Mouse (Mus musculus): ENCODE results near the gene Jtb.
"Not testable (repeated sequence)": the region's sequence is repeated elsewhere in the genome, so short reads cannot be mapped to it uniquely, and the experiment has no call there.

The Jtb gene

DNA sequence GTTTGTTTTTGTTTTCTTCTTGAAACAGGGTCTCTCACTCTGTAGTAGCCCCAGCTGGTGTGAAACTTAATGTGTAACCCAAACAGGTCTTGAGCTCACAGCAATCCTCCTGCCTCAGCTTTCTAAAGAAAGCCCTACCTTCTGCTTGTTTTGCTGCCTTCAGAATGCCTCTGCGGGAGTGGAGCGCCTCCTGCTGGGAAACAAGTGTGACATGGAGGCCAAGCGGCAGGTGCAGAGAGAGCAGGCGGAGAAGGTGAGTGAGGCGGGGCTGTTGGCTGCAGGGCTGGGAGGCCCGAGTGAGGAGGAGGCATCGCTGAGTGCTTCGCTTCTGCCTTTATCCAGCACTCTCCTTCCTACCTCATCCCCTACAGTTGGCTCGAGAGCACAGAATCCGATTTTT is 7.1 kb upstream of the Jtb start:
- in situ Hi-C loops (cut with MboI), result no loop called here

DNA sequence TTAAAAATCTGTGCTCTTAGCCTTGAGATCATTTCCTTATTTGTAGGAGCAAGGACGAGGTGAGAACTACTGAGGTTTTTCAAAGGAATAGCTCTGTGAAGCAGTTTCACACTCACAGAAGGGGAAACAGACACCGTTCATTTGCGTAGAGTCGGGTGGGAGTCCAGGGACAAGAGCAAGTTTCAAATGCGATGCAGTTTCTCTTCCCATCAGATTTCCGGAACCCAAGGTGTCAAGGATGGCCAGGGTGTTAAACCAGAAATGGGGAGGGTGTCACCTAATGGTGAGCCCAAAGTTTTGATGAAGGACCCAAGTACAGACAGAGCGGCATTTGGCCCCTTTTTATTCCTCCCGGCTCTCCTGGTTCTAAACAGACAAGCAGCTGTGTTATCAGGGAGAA is 322 bp upstream of the Jtb start:
- in situ Hi-C loops (cut with MboI), result no loop called here

DNA sequence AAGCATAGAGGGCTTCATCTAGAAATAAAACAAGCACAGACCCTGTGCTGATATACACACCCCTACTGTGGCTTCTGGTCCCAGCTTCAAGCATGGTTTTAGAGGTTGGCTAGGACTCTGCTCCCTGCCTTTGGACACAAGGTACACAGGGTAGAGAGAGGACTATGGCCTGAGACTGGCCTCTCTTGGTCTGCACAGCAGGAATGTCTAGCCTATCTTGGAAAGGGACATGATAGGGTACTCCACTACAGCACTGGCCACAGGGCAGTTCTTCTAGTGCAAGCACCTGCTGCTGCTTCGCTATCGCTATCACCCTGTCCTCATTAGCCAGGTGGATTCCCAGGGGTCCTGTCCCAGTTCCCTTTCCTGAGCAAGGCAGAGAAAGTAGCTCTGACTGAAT is 9.9 kb downstream of the Jtb start:
- in situ Hi-C loops (cut with MboI), result no loop called here

DNA sequence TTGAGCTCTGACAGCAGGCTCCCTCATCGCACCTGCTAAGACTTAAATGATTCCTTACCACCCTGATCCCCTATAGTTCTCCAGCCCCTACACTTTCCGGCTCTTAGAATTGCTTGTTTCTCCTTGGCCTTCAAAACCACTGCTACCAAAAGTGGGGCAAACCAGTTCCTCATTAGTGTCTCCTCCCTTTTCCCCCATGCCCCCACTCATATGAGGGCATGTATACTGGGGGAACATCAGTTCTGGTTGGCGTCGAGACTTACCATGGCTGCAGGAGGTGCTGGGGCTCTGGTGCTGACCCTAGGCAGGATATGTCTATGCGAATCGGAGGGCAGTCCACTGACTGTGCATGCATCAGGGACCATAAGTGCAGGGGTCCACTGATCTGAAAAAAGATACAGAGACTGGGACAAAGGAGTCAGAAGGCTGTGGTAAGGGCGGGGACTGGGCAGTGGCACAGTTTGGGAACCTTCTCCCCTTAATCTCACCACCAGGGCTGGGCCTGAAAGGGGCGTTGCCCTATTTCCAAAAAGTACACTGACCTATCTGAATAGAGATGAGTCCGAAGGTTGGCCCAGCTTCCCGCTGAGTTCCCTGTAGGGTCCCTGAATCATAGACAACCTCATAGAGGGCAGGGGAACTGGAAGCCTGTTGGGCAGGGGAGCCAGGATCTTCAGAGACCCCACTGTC is 10.4 kb downstream of the Jtb start:
- in situ Hi-C loops (cut with MboI), result no loop called here

DNA sequence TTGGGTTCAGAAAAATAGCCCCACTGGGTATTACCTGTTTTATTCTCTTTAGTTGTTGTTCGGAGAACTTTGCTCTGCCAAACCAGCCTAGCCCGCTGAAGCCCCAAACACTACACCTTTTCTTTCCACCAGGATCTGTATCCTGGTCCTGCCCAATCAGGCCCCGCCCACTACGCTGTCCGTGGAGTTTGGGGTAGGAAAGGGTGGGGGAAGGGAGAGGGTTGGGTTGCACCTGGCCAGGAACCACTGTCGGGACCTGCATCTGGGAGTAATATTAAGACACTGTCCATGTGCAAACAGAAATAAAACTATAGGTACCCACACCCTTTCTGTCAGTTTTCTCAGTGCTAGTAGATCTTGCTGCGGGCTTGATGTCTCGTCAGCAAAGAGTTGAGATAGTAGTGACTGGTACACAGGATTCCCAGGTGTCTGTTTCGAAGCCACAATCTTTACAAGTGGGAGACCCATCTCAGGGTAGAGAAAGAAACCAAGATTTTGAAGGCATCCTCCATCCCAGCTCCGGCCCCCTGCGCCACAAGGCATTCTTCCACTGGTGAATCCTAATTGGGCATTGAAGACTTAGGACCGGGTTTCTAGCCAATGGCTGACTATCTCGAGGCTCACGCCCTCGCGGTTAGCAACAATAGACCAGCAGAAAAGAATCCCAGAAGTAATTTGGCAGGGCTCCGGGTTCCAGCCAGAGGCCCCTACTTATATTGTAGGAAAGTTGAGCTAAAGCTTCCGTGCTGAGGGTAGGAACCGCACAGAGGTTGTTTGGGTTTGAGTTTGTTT is 11.8 kb downstream of the Jtb start, which contains the start of gene Creb3l4:
Creb3l4 (minus strand) TSS at position 529 of the 792 bp plus-strand sequence.
- in situ Hi-C loops (cut with MboI), result no loop called here

DNA sequence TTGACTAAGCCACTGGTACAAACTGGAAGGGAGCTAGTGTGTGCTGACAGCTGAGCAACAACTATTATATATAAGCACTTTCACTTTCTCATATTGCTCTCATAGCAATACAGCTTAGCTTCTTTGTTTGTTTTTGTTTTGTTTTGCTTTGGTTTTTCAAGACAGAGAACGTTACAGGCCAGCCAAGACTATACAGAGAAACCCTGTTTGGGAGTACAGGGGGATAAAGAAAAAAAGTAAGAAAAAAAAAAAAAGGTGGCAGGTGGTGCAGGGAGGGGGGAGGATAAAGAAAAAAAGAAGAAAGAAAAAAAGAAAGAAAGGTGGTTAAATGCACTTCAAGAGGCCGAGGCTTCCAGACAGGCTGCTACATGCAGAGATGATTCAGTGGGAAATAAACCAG is 14.0 kb downstream of the Jtb start:
- in situ Hi-C loops (cut with MboI), result no loop called here

DNA sequence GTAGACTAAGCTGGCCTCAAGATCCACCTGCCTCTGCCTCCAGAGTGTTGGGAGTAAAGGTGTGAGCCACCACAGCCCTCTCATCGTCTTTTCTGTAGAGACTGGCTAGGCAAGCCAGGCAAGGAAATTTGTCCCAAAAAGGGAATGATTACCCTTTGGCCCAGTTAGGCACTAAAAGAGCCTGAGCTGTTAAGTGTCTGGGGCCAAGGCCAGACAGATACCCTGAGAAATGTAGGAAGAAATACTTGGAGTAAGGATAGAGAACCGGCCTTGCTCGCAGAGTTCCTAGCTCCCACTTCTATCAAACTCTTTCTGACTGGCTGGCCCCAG is 16.2 kb downstream of the Jtb start:
- in situ Hi-C loops (cut with MboI), result no loop called here

DNA sequence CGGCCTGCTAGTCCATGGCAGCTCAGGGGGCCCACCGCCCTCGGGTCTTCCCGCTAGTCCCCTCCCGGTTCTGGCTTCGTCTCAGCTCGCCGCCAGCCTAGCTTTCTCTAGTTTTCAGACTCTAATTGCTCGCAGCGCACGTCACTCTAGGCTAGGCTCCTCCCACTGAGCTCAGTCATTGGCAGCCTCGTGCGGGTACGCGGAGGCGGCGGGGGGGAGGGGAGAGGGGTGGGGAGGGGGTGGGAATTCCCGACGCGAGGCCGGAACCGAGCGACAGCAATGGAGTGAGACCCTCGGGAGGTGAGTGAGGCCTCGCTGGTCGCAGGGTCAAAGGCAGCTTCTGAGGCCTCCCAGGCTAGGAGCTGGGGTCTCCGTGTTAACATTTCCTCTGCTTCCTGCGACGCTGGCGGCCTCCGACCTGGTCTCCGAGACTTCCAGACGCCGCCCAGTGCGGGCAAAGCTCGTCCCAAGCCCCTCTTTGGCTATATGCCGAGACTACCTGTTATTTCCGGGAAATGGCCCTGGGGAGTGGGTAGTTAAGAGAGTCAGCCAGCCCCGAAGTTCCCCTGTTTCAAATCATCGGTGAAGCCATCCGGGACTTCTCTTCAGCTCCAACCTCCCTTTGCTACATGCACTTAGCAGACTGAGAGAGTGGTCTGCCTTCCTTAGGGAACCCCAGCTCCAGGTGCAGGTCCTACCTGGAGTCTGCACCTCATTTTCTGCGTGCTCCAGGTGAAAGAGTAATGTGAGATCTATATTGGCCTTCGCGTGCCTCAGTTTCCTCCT is 16.8 kb downstream of the Jtb start, which contains the start of gene Slc39a1:
Slc39a1 (plus strand) TSS at position 213 of the 786 bp plus-strand sequence.
- in situ Hi-C loops (cut with MboI), result no loop called here

DNA sequence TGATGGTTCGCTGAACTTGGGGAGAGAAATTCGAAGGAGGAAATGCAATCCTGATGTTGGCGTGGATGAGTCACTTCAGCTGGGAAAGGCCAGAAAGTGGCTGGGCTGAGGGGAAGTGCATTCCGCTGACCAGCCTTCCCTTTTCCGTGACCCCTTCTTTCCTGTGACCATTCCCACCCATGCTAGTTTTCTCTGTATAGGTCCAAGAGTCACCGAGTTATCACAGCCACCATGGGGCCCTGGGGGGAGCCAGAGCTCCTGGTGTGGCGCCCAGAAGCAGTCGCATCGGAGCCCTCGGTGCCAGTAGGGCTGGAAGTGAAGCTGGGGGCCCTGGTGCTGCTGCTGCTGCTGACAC is 17.3 kb downstream of the Jtb start:
- in situ Hi-C loops (cut with MboI), result no loop called here

DNA sequence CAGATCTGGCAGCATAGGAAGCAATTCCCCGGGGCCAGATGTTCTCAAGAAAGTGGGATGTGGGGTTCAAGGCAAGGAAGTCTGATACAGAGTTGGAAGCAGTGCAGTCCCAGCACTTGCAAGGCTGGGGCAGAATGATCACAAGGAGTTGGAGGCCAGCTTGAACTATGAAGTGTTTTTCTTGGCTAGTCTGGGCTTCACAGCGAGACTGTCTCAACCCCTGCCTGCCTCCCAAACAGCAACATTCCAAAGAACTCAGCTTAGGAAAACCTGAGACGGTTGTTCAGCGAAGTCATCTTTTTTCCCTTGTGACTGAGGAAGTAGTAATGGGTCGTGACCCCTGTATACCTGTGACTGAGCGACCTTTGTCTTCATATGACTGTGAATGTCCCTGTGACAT is 19.4 kb downstream of the Jtb start:
- in situ Hi-C loops (cut with MboI), result no loop called here

DNA sequence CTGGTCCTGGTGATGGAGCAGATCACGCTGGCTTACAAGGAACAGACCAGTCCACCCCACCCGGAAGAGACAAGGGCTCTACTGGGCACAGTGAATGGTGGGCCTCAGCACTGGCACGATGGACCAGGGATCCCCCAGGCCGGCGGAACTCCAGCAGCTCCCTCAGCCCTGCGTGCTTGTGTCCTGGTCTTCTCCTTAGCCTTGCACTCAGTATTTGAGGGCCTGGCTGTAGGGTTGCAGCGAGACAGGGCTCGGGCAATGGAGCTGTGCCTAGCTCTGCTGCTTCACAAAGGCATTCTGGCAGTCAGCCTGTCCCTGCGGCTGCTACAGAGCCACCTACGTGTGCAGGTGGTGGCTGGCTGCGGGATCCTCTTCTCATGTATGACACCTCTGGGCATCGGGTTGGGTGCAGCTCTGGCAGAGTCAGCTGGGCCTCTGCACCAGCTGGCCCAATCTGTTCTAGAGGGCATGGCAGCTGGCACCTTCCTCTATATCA is 20.4 kb downstream of the Jtb start:
- in situ Hi-C loops (cut with MboI), result not testable (repeated sequence)

DNA sequence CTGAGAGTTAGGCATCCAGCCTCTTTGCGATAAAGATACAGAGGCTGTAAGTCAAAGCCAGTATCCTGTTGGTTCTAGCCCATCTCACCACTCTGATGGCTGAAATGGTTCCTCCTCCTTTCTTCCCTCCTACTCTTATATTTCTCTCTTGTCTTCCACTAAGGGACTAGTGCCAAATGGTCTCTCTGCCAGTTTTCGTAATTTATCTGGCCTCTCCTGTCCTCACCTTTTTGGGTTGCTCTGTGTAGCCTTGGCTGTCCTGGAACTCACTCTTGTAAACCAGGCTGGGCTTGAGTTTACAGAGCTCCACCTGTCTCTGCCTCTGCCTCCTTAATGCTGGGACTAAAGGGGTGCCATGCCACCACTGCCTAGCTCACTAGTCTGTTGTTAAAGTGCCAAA is 21.3 kb downstream of the Jtb start:
- in situ Hi-C loops (cut with MboI), result not testable (repeated sequence)

DNA sequence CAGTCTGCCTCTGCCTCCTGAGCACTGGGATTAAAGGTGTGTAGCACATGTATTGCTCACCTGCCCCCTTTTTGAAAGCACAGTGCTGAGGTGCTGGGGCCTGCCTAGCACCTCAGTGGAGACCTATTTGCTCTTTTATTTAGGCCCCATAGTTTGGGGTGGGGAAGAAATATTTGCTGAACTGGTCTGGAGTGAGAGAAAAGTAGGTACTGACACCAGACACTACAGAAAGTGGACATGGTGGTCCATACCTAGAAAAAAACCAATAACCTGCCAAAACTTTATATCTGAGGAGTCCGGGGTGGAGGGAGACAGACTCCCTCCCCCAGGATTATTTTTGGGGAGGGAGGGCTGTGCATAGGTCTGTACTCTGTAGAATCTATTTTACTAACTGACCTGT is 21.8 kb downstream of the Jtb start:
- in situ Hi-C loops (cut with MboI), result not testable (repeated sequence)

DNA sequence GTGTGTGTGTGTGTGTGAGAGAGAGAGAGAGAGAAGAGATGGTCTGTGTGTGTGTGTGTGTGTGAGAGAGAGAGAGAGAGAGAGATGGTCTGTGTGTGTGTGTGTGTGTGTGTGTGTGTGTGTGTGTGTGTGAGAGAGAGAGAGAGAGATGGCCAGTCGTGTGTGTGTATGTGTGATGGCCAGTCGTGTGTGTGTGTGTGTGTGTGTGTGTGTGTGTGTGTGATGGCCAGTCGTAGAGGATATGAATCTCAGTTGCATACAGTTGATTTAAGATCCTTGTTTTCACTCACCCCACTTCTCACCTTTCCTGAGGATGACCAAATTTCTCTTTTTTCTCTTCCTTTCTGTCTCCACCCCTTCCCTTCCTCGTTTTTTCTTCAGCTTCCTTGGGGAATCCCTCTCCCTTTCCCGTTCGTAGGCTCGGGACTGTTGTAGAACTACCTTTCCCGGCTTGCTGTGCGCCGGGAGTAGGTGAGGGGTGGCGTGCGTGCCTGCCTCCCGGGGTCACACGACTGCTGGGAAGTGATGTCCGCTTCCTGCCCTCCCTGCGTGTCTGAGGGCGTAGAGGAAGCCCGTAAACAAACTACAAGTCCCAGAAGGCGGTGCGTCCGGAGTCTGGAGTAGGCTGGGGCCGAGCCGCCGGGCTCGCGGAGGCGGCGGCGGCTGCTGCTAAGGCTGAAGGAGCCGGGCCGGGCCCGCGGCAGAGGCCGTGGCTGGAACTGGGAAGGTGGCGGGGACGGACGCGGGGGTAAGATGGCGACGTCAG is 22.4 kb downstream of the Jtb start, which contains the start of gene Crtc2:
Crtc2 (plus strand) TSS at position 511 of the 766 bp plus-strand sequence.
- in situ Hi-C loops (cut with MboI), result no loop called here

DNA sequence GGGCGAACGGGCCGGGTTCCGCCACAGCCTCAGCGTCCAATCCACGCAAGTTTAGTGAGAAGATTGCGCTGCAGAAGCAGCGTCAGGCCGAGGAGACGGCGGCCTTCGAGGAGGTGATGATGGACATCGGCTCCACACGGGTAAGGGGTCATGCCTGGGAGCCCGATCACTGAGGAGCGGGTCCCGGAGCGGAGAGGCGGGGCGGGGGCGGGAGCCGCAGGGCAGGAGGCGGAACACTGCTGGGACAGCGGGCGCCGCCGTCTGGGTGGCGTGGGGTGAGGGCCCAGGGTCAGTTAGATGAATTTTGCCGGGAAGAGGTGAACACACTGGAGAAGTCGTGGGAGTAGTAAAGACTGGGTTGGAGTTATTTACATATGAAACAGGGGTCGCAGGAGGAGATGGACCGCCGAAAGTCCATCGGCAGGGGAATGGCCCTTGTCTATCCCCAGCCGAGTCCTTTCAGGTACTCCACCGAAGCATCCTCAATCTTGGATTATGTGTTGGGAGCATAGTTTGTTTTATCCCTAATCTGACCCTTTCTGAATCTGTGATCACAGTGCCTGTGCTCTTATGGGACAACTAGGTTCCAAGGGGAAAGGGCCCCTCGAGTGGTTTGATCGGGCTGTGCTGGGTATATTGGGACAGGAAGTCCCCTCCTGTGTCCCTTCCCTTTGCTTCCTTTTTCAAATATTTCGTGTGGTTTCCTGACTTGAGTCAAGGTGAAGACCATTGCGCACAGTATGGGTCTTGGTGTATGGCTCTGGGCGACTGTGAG is 23.2 kb downstream of the Jtb start:
- in situ Hi-C loops (cut with MboI), result no loop called here

DNA sequence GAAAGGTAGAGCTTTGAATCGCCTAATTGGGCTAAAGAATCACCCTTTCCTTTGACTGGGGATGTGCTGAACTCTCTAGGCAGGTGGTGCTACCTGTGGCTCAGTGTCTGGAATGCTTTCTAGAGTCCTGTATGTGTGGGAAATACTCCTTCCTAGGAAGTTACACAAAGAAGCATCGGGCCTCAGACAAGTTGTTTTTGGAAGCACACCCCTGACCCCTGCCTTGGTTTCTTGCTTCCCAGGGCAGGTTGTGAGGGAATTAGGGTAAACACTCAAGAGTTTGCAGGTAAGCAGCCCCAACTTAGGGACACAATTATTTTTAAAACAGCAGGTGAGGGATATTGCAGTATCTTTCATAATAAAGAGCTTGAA is 23.8 kb downstream of the Jtb start:
- in situ Hi-C loops (cut with MboI), result no loop called here

DNA sequence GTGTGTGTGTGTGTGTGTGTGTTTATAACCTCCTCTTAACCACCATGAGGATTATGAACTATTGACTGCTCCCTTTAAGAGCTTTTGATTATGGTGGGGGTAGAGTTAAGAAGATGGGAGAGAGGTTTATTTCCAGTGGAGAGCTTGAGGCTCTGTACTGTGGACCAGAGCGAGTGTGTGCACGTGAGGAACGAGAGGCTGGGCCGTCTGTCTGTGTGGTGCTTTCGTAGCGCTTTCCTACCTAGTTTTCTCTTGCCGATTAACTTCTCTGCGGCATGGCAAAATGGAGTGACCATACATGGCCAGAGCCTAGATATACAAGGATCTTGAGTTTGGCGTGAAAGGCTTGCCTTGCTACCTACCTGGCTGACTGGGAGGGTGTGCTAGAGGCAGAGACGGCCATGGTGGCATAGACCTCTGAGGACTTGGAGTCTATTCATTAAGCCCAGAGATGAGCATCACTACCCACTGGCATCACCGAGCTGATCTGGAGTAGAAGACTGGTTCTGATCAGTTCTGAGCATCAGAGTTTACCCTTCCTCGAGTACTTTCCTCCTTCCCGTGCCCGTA is 24.5 kb downstream of the Jtb start:
- in situ Hi-C loops (cut with MboI), result no loop called here

DNA sequence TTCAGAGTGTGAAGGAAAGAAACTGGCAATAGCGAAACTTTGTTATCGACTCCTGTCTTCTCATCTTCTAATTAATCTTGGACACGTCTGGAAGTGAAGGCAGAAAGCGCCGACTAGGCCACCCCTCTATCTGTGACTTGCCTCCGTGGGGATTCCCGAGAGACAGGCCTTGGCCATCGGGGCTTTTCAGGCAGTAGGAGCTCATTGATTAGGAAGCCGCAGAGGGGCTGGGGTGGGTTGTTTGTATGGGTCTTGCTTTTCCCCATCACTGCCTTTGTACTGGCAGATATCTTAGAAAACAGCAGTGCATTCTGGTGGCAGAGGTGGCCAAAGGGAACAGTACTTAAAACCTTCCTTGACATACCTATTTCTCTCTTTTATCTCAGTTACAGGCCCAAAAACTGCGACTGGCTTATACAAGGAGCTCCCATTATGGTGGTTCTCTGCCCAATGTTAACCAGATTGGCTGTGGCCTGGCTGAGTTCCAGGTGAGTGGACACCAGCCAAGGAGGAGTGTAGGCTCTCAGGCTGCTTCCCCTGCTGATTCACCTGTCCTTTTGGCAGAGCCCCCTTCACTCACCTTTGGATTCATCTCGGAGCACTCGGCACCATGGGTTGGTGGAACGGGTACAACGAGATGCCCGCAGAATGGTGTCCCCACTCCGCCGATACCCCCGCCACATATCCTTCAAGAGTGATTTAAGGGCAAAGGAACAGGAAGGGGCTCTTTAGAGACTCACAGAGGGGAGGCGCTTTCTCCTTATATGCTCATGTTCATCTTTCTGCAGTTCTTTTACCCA is 25.5 kb downstream of the Jtb start:
- in situ Hi-C loops (cut with MboI), result no loop called here

DNA sequence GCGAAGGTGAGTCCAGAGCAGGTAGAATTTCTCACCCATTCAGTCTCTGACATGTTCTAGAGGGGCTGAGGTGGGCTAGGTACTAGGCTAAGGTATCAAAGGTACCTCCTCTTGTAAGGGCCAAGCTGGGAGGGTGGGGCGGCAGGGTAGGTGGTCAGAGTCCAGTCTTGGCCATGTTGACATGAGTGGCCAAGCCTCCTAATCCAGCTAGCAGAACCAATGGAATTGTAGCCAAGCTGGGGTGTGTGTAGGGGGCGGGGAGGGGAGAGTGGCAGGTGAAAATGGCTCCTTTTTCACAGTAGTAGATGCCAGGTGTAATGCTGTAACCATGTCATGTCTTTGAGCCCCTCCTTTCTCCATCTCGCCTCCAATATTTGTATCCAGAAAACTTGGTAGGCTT is 27.1 kb downstream of the Jtb start:
- in situ Hi-C loops (cut with MboI), result no loop called here

Measured in mature B cell (primary cell).